Mouse (Mus musculus) heart, postnatal 0 days (tissue): Measurements from ENCODE around the gene Foxn3. TPM values are rescaled to one million over a fixed set of nuclear protein-coding genes. Genes with fewer than 3 reads are reported as not detected.

Experiments
- ATAC-seq: fragments of 200-750 bp; cut with Nextera tagmentation; 2 replicates; pipeline ENCODE4 v1.8.0; 2017; ENCODE audit warnings: low read depth, moderate number of reproducible peaks, moderate library complexity; ENCODE audit not compliant: insufficient read depth
- DNase-seq: peaks from one replicate; pipeline ENCODE4 v3.0.0-alpha.2; 2016; ENCODE audit warnings: low spot score
- H3K27ac ChIP-seq: fragments of 300-500 bp; sonication (generic); 2 replicates; pipeline ENCODE4 v1.5.1; 2014; ENCODE audit warnings: low read depth, mild to moderate bottlenecking
- H3K27me3 ChIP-seq: fragments of 300-500 bp; sonication (generic); 2 replicates; pipeline ENCODE4 v1.6.1; 2014; ENCODE audit warnings: low read length, mixed read lengths; ENCODE audit not compliant: control insufficient read depth, insufficient read depth
- H3K36me3 ChIP-seq: fragments of 300-500 bp; sonication (generic); replicated peaks from 2 replicates; pipeline ENCODE4 v1.6.1; 2014; ENCODE audit warnings: low read length, mixed read lengths; ENCODE audit not compliant: control insufficient read depth, insufficient read depth
- H3K4me1 ChIP-seq: fragments of 300-500 bp; sonication (generic); 2 replicates; pipeline ENCODE4 v1.6.1; 2014; ENCODE audit warnings: antibody characterized with exemption; ENCODE audit not compliant: control insufficient read depth, insufficient read depth
- H3K4me2 ChIP-seq: fragments of 300-500 bp; sonication (generic); 2 replicates; pipeline ENCODE4 v1.6.1; 2014; ENCODE audit warnings: low read depth, mild to moderate bottlenecking, low read length, moderate library complexity
- H3K4me3 ChIP-seq: fragments of 300-500 bp; sonication (generic); 2 replicates; pipeline ENCODE4 v1.5.1; 2014; ENCODE audit warnings: low read depth, low read length
- H3K9ac ChIP-seq: fragments of 300-500 bp; sonication (generic); replicated peaks from 2 replicates; pipeline ENCODE4 v1.6.1; 2014; ENCODE audit warnings: low read depth, low read length, mixed read lengths
- H3K9me3 ChIP-seq: fragments of 300-500 bp; sonication (generic); replicated peaks from 2 replicates; pipeline ENCODE4 v1.6.1; 2016; ENCODE audit warnings: low read length; ENCODE audit not compliant: control insufficient read depth
- CTCF ChIP-seq: IDR thresholded peaks from 2 replicates; pipeline ENCODE4 v1.5.1; 2016; ENCODE audit warnings: antibody characterized with exemption, control low read depth, low read depth
- EP300 ChIP-seq: IDR thresholded peaks from 2 replicates; pipeline ENCODE4 v1.6.1; 2016; ENCODE audit warnings: antibody characterized with exemption, low read depth
- WGBS: fragments of 180-500 bp; shearing (Covaris S2); extraction: QIAGEN DNeasy Blood & Tissue Kit; methylation state at CpG from one replicate; pipeline ENCODE4 v1.1.7; 2014; 5-methylcytosine and 5-hydroxymethylcytosine counted together
- polyA plus RNA-seq: library from polyadenylated mRNA; unstranded; fragments of >200 nt; fragmentation: Nextera tagmentation; extraction: Ambion mirVana; gene quantifications from 2 replicates; pipeline ENCODE4 v1.2.1, GENCODE M21; 2015
- total RNA-seq: library from RNA; depleted of rRNA; stranded (reverse); fragments of >200 nt; gene quantifications from 2 replicates; pipeline ENCODE4 v1.2.3, GENCODE M21; 2014; ENCODE audit warnings: low replicate concordance

Foxn3 gene
- total and polyA plus RNA-seq, 2 experiments from 2014 or later, result 31.4 to 55.3 TPM

DNA sequence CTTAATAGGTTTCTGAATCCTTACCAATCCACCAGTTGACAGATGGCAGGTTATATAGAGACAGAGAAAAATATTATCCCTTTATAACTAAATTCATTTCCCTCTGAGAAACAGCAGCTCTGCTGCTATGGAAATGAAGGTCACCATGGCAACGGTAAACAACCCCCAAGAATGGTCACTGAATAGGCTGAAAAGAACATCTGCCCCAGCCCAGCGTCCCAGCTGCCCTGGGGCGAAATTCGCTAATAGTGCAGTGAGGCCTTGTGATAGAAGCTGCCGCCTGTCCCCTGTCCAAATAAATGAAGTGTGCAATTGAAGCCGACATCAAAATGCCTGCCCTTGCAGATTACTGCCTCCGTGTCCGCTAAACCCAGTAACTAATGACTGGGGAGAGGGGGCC lies 343.0 kb downstream of the Foxn3 start:
- Histone ChIP-seq H3K9ac (no peak overlapping the region), H3K4me2 (no peak overlapping the region), H3K36me3 (0 out of 2 replicates have a peak, but pooled peaks cover 9% of the 10 kb centered on the region), H3K27ac (no peak overlapping the region), H3K27me3 (no peaks in the 10 kb centered on the region), H3K4me1 (peaks cover 23% of the 10 kb centered on the region), H3K9me3 (no peaks in the 10 kb centered on the region), H3K4me3 (no peak overlapping the region)
- ATAC-seq (no peak), DNase-seq (no peak)
- 81% methylated on average over 8 of the region's 8 CpGs for WGBS
- TF ChIP-seq EP300, result no peak
- no peak for TF ChIP-seq CTCF

DNA sequence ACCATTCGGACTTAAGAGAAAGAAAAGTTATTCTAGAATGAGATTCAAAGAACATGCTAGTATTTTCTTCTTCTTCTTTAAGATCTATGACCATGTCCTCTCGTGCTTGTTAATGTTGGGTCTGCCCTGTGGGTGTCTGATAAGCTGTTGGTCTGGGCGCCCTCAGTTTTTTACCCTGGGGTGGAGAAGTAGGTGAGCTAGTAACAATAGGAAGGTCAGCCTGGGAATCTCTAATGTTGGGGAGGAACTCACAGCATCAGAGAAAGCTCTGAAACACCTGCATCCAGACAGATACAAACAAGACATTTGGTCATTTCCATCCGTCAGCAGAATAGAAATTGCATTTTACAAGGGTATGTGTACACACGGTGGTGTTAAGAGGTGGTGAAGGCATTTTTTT lies 343.6 kb downstream of the Foxn3 start:
- Histone ChIP-seq H3K4me1 (peaks cover 29% of the 10 kb centered on the region), H3K4me2 (no peak overlapping the region), H3K36me3 (0 out of 2 replicates have a peak, but pooled peaks cover 9% of the 10 kb centered on the region), H3K27ac (no peak overlapping the region), H3K4me3 (no peak overlapping the region), H3K27me3 (no peaks in the 10 kb centered on the region), H3K9ac (no peak overlapping the region), H3K9me3 (no peaks in the 10 kb centered on the region)
- TF ChIP-seq CTCF (no peak), EP300 (no peak)
- 95% methylated on average over 5 of the region's 5 CpGs for WGBS
- no peak for ATAC-seq
- DNase-seq, result no peak

GRCm38 (mm10) chr12:99217145-99217698 lies 346.2 kb downstream of the Foxn3 start:
- Histone ChIP-seq H3K4me2 (no peak overlapping the region), H3K27ac (peak overlapping the region; percentile 72), H3K9me3 (no peaks in the 10 kb centered on the region), H3K36me3 (0 out of 2 replicates have a peak, but pooled peaks cover 5% of the 10 kb centered on the region), H3K27me3 (no peaks in the 10 kb centered on the region), H3K4me3 (no peak overlapping the region), H3K4me1 (peaks cover 54% of the 10 kb centered on the region), H3K9ac (no peak overlapping the region)
- 63% methylated on average over 7 of the region's 7 CpGs for WGBS
- no peak for ATAC-seq
- DNase-seq, result no peak
- TF ChIP-seq CTCF (no peak), EP300 (no peak)

DNA sequence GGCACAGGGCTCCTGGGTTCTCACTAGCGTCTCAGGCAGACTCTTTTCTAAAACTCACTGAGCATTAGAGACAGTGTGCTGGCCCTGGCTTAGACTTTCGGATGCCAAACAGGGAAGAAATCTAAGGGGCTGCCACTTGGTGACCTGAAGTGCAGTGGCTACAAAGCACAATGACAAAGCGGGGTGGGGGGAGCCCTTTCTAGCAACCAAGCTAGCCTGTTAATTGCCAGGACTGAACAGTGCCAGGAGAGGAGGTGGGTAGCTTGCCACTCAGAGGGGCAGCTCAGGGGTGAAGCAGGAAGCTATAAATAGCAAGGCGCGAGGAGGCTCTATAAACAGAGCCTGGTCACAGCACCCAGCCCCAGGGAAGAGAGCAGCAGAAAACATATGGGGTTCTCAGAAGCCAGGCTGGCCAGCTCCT lies 347.0 kb downstream of the Foxn3 start:
- ATAC-seq (peak; percentile 80), DNase-seq (peak; percentile 84)
- TF ChIP-seq EP300 (no peak), CTCF (no peak)
- Histone ChIP-seq H3K4me3 (no peak overlapping the region), H3K4me1 (peaks cover 54% of the 10 kb centered on the region), H3K27me3 (no peaks in the 10 kb centered on the region), H3K36me3 (0 out of 2 replicates have a peak, but pooled peaks cover 5% of the 10 kb centered on the region), H3K27ac (peak overlapping the region; percentile 72), H3K9me3 (no peaks in the 10 kb centered on the region), H3K9ac (0 out of 2 replicates have a peak overlapping the region, but pooled peaks have one; percentile 7), H3K4me2 (peak overlapping the region; percentile 5; the same call in 1 of the 2 replicates)
- 35% methylated on average over 5 of the region's 5 CpGs for whole genome bisulfite sequencing

GRCm38 (mm10) chr12:99215521-99216255 lies 347.7 kb downstream of the Foxn3 start:
- H3K4me2 ChIP-seq, result peak overlapping the region; percentile 5; the same call in 1 of the 2 replicates
- no peak overlapping the region for H3K9ac ChIP-seq
- H3K9me3 ChIP-seq, result no peaks in the 10 kb centered on the region
- peak overlapping the region; percentile 72 for H3K27ac ChIP-seq
- TF ChIP-seq EP300 (no peak), CTCF (peak; percentile 49)
- ATAC-seq (peak; percentile 35; the same call in 1 of the 2 replicates), DNase-seq (peak; percentile 43)
- 0 out of 2 replicates have a peak, but pooled peaks cover 5% of the 10 kb centered on the region for H3K36me3 ChIP-seq
- no peak overlapping the region for H3K4me3 ChIP-seq
- WGBS, result 70% methylated on average over 11 of the region's 11 CpGs
- H3K4me1 ChIP-seq, result peaks cover 54% of the 10 kb centered on the region
- no peaks in the 10 kb centered on the region for H3K27me3 ChIP-seq
